Mouse (Mus musculus) liver, adult 2 months (tissue): ENCODE measurements around the gene Pkd1l3. TPM values are rescaled to one million over a fixed set of nuclear protein-coding genes. Genes with fewer than 3 reads are reported as not detected.

ENCODE experiments used
- DNase-seq: peaks from one replicate; pipeline ENCODE4 v3.0.0-alpha.2; 2011; ENCODE audit warnings: low read depth, low spot score; ENCODE audit errors: extremely low read depth
- H3K27ac ChIP-seq: fragments of 200-500 bp; replicated peaks from 2 replicates; pipeline ENCODE4 v1.5.1; 2012; ENCODE audit warnings: low read depth, mild to moderate bottlenecking, control low read depth, inconsistent platforms, low read length; ENCODE audit not compliant: insufficient read depth
- H3K27me3 ChIP-seq: fragments of 200-500 bp; 2 replicates; pipeline ENCODE4 v1.6.1; 2012; ENCODE audit warnings: mild to moderate bottlenecking, moderate library complexity, low read length, inconsistent platforms; ENCODE audit not compliant: control insufficient read depth, insufficient read depth
- H3K36me3 ChIP-seq: fragments of 200-500 bp; 2 replicates; pipeline ENCODE4 v1.6.1; 2012; ENCODE audit warnings: low read length, inconsistent platforms; ENCODE audit not compliant: control insufficient read depth, insufficient read depth
- H3K4me1 ChIP-seq: fragments of 200-500 bp; 2 replicates; pipeline ENCODE4 v1.6.1; 2011; ENCODE audit warnings: low read length; ENCODE audit not compliant: control insufficient read depth, insufficient read depth
- H3K4me3 ChIP-seq: fragments of 200-500 bp; 2 replicates; pipeline ENCODE4 v1.5.1; 2011; ENCODE audit warnings: low read depth, mild to moderate bottlenecking, control low read depth, low read length, moderate library complexity; ENCODE audit not compliant: insufficient read depth
- H3K79me2 ChIP-seq: fragments of 200-500 bp; 2 replicates; pipeline ENCODE4 v1.6.1; 2012; ENCODE audit warnings: inconsistent platforms, mild to moderate bottlenecking, low read length, moderate library complexity; ENCODE audit not compliant: control insufficient read depth, insufficient read depth
- H3K9ac ChIP-seq: fragments of 200-500 bp; 2 replicates; pipeline ENCODE4 v1.6.1; 2012; ENCODE audit warnings: low read depth, mild to moderate bottlenecking, control low read depth, inconsistent platforms, low read length
- CTCF ChIP-seq: fragments of 200-500 bp; IDR thresholded peaks from 2 replicates; pipeline ENCODE4 v1.5.1; 2011; ENCODE audit warnings: low read depth, low read length, control low read depth
- POLR2A ChIP-seq: fragments of 200-500 bp; IDR thresholded peaks from 2 replicates; pipeline ENCODE4 v1.6.1; 2011; ENCODE audit warnings: low read length, control low read depth; ENCODE audit not compliant: insufficient read depth; ENCODE audit errors: extremely low read depth
- WGBS: fragments of 180-500 bp; shearing (Covaris S2); methylation state at CpG from one replicate; pipeline ENCODE4 v1.1.7; 2018; 5-methylcytosine and 5-hydroxymethylcytosine counted together
- polyA plus RNA-seq: library from polyadenylated mRNA; depleted of rRNA; stranded (reverse); fragments of >200 nt; gene quantifications from 2 replicates; pipeline ENCODE4 v1.2.3, GENCODE M21; 2012
- total RNA-seq: library from RNA; depleted of rRNA; stranded (reverse); fragments of >200 nt; gene quantifications from 2 replicates; pipeline ENCODE4 v1.2.3, GENCODE M21; 2014

Gene Pkd1l3
- total and polyA plus RNA-seq, 2 experiments: not detected

DNA sequence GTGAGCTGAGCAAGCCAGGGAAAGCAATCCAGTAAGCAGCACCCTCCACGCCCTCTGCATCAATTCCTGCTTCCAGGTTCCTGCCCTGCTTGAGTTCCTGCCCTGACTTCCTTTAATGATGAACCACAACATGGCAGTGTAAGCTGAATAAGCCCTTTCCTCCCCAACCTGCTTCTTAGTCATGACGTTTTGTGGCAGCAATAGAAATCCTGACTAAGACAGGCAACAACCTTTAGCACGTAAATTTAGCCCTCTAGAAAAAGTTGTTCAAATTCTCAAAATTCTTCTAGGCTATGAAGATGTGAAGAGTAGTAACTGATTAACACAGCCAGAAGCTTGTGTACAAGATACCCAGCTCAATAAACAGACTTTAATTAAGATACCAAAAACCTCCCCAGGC, 67.2 kb downstream of the Pkd1l3 start:
- TF ChIP-seq POLR2A (no peak), CTCF (no peak)
- H3K9ac ChIP-seq: no peak overlapping the region
- DNase-seq: no peak
- H3K27me3 ChIP-seq: no peaks in the 10 kb centered on the region
- H3K79me2 ChIP-seq: peaks cover 13% of the 10 kb centered on the region; the same call in 1 of the 2 replicates
- H3K4me3 ChIP-seq: no peak overlapping the region
- H3K36me3 ChIP-seq: peaks cover 49% of the 10 kb centered on the region
- H3K27ac ChIP-seq: no peak overlapping the region
- peaks cover 7% of the 10 kb centered on the region; the same call in 1 of the 2 replicates for H3K4me1 ChIP-seq
- WGBS: 65% methylated on average over 3 of the region's 3 CpGs

DNA sequence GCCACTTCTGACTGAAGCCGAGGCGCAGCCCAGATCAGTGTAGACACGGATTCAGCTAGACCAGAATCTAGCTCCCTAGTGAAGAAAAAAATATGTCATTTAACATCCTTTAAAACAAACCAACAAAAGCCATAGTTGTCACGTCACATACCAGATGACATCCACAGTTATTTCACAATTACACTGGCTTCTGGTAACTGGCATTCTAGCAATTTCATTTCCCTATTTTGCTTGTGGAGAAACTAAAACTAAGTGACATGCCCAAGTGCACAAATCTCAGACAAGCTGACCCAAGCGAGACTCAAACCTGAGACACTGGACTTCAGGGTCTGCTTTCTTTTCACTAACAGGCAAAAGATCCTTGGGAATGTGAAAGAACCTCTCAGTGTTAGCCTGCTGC, 67.8 kb downstream of the Pkd1l3 start:
- no peaks in the 10 kb centered on the region for H3K27me3 ChIP-seq
- H3K36me3 ChIP-seq: peaks cover 43% of the 10 kb centered on the region
- DNase-seq: peak; percentile 35
- H3K79me2 ChIP-seq: peaks cover 17% of the 10 kb centered on the region; the same call in 1 of the 2 replicates
- no peak overlapping the region for H3K27ac ChIP-seq
- H3K9ac ChIP-seq: no peak overlapping the region
- H3K4me1 ChIP-seq: peaks cover 7% of the 10 kb centered on the region; the same call in 1 of the 2 replicates
- no peak overlapping the region for H3K4me3 ChIP-seq
- TF ChIP-seq POLR2A: no peak
- no peak for TF ChIP-seq CTCF
- WGBS: 88% methylated on average over 5 of the region's 5 CpGs

DNA sequence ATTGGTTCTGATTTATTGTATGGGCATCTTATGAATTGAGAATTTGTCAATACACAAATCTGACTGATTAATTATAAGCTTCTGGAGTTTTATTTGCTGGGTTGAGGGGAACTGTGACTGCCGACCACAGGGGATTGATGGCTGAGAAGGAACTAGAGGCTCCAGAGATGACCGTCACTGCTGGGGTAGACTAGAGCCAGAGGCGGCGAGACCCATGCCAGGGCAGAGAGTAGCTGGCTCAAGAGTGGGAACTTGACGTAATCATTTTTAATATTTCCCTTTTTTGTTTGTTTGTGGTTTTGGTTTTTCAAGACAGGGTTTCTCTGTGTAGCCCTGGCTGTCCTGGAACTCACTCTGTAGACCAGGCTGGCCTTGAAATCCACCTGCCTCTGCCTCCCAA, 72.9 kb downstream of the Pkd1l3 start:
- Histone ChIP-seq H3K9ac (no peak overlapping the region), H3K4me3 (no peak overlapping the region), H3K27me3 (no peaks in the 10 kb centered on the region), H3K27ac (no peak overlapping the region), H3K4me1 (peaks cover 17% of the 10 kb centered on the region), H3K79me2 (peaks cover 43% of the 10 kb centered on the region), H3K36me3 (peaks cover 4% of the 10 kb centered on the region; the same call in 1 of the 2 replicates)
- WGBS: 84% methylated on average over 5 of the region's 5 CpGs
- DNase-seq: no peak
- TF ChIP-seq POLR2A (no peak), CTCF (no peak)

DNA sequence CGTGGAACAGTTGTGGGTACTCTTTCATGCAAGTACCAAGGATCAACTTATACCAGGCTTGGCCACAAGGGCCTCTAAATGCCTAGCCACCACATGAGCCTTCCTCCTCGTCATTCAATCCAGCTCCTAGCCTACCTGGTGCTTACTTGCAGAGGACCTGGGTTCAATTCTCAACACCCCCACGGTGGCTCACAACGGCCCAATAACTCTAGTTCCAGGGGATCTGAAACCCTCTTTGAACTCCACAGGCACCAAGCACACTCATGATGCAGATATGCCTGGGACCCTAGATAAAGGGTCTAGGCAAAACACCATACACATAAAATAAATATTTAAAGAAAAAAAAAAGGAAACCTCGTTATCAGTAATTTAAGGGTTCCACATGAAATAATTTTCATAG, 77.5 kb downstream of the Pkd1l3 start:
- H3K4me1 ChIP-seq: peaks cover 13% of the 10 kb centered on the region
- 0 out of 2 replicates have a peak, but pooled peaks have one; percentile 15 for TF ChIP-seq CTCF
- no peak for TF ChIP-seq POLR2A
- H3K27me3 ChIP-seq: no peaks in the 10 kb centered on the region
- no peaks in the 10 kb centered on the region for H3K36me3 ChIP-seq
- no peak overlapping the region for H3K9ac ChIP-seq
- 50% methylated on average over 5 of the region's 5 CpGs for WGBS
- no peak overlapping the region for H3K27ac ChIP-seq
- no peak for DNase-seq
- H3K79me2 ChIP-seq: peaks cover 34% of the 10 kb centered on the region
- no peak overlapping the region for H3K4me3 ChIP-seq

DNA sequence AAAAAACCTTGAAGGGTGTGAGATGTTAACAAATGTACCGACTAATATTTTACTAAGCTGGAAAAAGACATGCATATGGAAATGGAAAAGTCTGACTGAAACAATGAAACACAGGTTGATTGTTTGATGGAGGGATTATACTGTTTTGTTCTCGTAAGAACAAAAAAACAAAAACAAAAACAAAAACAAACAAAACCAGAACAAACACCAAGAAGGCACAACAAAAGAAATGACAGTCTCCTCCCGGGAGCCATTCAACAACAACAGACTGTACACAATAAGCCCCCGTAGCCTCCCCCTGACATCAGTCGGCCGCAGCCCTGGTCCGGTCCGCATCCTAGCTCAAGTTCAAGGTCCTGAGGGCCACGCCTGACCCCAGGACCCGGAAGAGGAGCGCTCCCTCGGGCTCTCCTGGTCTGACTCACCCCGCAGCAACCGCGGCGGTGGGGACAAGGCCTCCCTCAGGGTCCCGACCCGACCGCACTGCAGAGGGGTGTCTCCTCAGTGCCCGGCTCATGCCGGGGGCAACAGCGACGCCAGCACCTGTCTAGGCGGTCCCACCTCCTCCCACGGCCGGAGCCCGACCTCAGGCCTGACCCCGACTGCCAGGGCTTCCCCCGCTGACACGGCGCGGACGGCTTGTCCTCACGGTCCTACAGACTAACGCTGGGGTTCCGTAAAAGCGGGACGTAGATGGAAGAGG, 78.3 kb downstream of the Pkd1l3 start:
- DNase-seq: peak; percentile 55
- Histone ChIP-seq H3K4me3 (peak overlapping the region; percentile 82), H3K9ac (peak overlapping the region; percentile 85), H3K79me2 (peaks cover 27% of the 10 kb centered on the region), H3K4me1 (peaks cover 13% of the 10 kb centered on the region), H3K27ac (peak overlapping the region; percentile 76), H3K36me3 (no peaks in the 10 kb centered on the region), H3K27me3 (no peaks in the 10 kb centered on the region)
- TF ChIP-seq POLR2A (0 out of 2 replicates have a peak, but pooled peaks have one; percentile 14), CTCF (no peak)
- WGBS: under 1% methylated on average over 38 of the region's 38 CpGs

DNA sequence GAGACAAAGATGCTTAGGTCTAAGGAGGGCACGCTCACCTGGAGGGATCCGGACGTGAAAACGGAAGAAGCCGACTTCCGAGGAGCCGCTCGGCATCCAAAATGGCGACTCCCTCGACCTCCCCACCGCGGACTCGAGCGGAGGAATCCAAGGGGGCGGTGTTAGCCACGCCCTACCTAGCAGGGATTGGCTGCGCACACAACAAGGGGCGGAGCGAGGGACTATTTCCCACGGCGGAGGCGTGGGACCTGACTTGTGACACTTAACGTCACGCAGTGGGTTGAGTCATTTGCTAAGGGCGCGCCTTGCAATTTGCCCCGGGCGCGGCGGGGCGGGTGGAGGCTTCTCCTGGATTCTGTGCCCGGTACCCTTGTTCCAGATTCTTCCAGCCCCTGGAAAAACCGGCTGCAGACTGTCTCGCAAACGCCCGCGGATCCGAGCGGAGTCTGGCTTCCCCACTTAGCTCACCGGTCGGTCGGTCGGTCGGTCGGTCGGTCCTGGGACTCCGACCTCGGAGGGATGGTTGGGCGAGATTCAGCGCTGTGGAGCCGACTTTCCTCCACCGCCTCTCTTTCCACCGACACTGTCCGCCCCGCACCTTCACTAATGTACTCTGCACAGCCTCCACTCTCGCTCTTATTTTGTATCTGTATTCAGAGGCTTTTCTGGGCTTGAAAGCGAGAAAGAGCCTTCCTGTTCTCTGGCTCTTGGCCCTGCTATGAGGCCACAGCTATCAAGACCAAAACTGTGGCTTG, 79.0 kb downstream of the Pkd1l3 start, which contains the start of gene Ist1:
Ist1 (minus strand) TSS at position 115 of the 755 bp plus-strand sequence.
- no peak for TF ChIP-seq CTCF
- peak; percentile 82 for TF ChIP-seq POLR2A
- H3K36me3 ChIP-seq: no peaks in the 10 kb centered on the region
- peak within 1 kb of the TSS; percentile 85 for H3K9ac ChIP-seq
- no peaks in the 10 kb centered on the region for H3K27me3 ChIP-seq
- H3K4me1 ChIP-seq: peaks cover 13% of the 10 kb centered on the region
- H3K27ac ChIP-seq: peak within 1 kb of the TSS; percentile 76
- WGBS: under 1% methylated on average over 57 of the region's 57 CpGs
- DNase-seq: peak; percentile 93
- peaks cover 22% of the 10 kb centered on the region for H3K79me2 ChIP-seq
- peak within 1 kb of the TSS; percentile 82 for H3K4me3 ChIP-seq
